In genomic region chr13:64568876-64569275, GRCm38 (mm10) we compare ENCODE assay signal across 27 mouse cellular contexts.
A peak's percentile ranks its signal among the peaks of the same experiment; 100 is the strongest.
DNase-seq lines count a peak whose midpoint lies in the region; ATAC-seq lines count a peak whose summit lies in the region.
"Had no signal": no experiment of that assay in that cellular context is flagged by ENCODE, and none has a peak within 500 bp of the region (broad histone marks: within the 10 kb centered on the region; RNA-seq: fewer than 3 reads in every experiment).

No protein-coding gene starts in this region.

- H3K9ac ChIP-seq in midbrain, embryonic 15.5 days, result no peak overlapping the region
- H3K9ac ChIP-seq in midbrain, embryonic 14.5 days (replicated peaks; ENCODE audit: low read length), result no peak overlapping the region
- no peak overlapping the region for H3K9ac ChIP-seq in limb, embryonic 11.5 days (ENCODE audit: low read length)
- H3K9ac ChIP-seq in heart, embryonic 12.5 days, result no peak overlapping the region
- H3K9ac ChIP-seq: forebrain, embryonic 13.5 days; heart, embryonic 15.5 days; hindbrain, embryonic 13.5 days; intestine, embryonic 15.5 days had no signal

- H3K27me3 ChIP-seq in midbrain, embryonic 15.5 days (replicated peaks), result no peaks in the 10 kb centered on the region
- H3K27me3 ChIP-seq in midbrain, embryonic 14.5 days (ENCODE audit: control insufficient read depth, insufficient read depth, low read length), result no peaks in the 10 kb centered on the region
- no peaks in the 10 kb centered on the region for H3K27me3 ChIP-seq in limb, embryonic 11.5 days (ENCODE audit: control insufficient read depth, insufficient read depth, low read length)
- H3K27me3 ChIP-seq in heart, embryonic 12.5 days (replicated peaks), result no peaks in the 10 kb centered on the region
- H3K27me3 ChIP-seq: CH12.LX; forebrain, embryonic 13.5 days; heart, embryonic 15.5 days; hindbrain, embryonic 13.5 days; intestine, embryonic 15.5 days had no signal

- DNase-seq in midbrain, embryonic 14.5 days, result no peak
- DNase-seq in R1 (ENCODE audit: low read depth, low spot score), result peak; percentile 88
- DNase-seq in limb, embryonic 11.5 days (ENCODE audit: low spot score), result peak; percentile 48
- no peak for DNase-seq in spleen, postnatal 36 days (ENCODE audit: low spot score in 2 of 2)
- DNase-seq: adrenal gland, adult 8-10 months; adrenal gland, postnatal 25 days; B cell, adult 2 months; cerebellum, adult 18-20 months; cerebellum, adult 9-10 months; cerebellum, postnatal 14 days; gastrocnemius, adult 2 months; gastrocnemius, postnatal 14 days; heart, adult 11 months; heart, postnatal 10 days; heart, postnatal 36 days had no signal

- no peaks in the 10 kb centered on the region for H3K9me3 ChIP-seq in midbrain, embryonic 15.5 days
- no peaks in the 10 kb centered on the region for H3K9me3 ChIP-seq in midbrain, embryonic 14.5 days (ENCODE audit: control insufficient read depth, low read length)
- H3K9me3 ChIP-seq in limb, embryonic 11.5 days (ENCODE audit: control insufficient read depth, low read length), result no peaks in the 10 kb centered on the region
- H3K9me3 ChIP-seq in heart, embryonic 12.5 days (replicated peaks), result peaks cover 6% of the 10 kb centered on the region; the same call in 1 of the 2 replicates
- H3K9me3 ChIP-seq: forebrain, embryonic 10.5 days; forebrain, embryonic 13.5 days; heart, embryonic 15.5 days; intestine, embryonic 15.5 days had no signal

- ATAC-seq in midbrain, embryonic 15.5 days (replicated peaks), result 0 out of 2 replicates have a peak, but pooled peaks have one; percentile 33
- no peak for ATAC-seq in midbrain, embryonic 14.5 days (ENCODE audit: low FRiP score, low TSS enrichment)
- no peak for ATAC-seq in limb, embryonic 11.5 days (ENCODE audit: insufficient number of reproducible peaks, low FRiP score, low TSS enrichment, low read depth)
- no peak for ATAC-seq in heart, embryonic 12.5 days (ENCODE audit: insufficient number of reproducible peaks, low FRiP score)
- ATAC-seq: forebrain, embryonic 13.5 days; forebrain, embryonic 16.5 days; hindbrain, embryonic 16.5 days; intestine, embryonic 15.5 days had no signal

- H3K4me1 ChIP-seq in midbrain, embryonic 15.5 days, result no peaks in the 10 kb centered on the region
- no peaks in the 10 kb centered on the region for H3K4me1 ChIP-seq in midbrain, embryonic 14.5 days (ENCODE audit: control insufficient read depth, insufficient read depth, low read length)
- no peaks in the 10 kb centered on the region for H3K4me1 ChIP-seq in limb, embryonic 11.5 days (ENCODE audit: control insufficient read depth, insufficient read depth, low read length)
- no peaks in the 10 kb centered on the region for H3K4me1 ChIP-seq in heart, embryonic 12.5 days (replicated peaks)
- H3K4me1 ChIP-seq: forebrain, embryonic 10.5 days; forebrain, embryonic 13.5 days; heart, embryonic 15.5 days; hindbrain, embryonic 10.5 days; hindbrain, embryonic 13.5 days; intestine, embryonic 15.5 days had no signal

- no peak overlapping the region for H3K4me2 ChIP-seq in midbrain, embryonic 15.5 days
- no peak overlapping the region for H3K4me2 ChIP-seq in midbrain, embryonic 14.5 days (ENCODE audit: low read length)
- no peak overlapping the region for H3K4me2 ChIP-seq in limb, embryonic 11.5 days (ENCODE audit: low read depth, severe bottlenecking)
- no peak overlapping the region for H3K4me2 ChIP-seq in heart, embryonic 12.5 days
- H3K4me2 ChIP-seq: forebrain, embryonic 13.5 days; heart, embryonic 11.5 days; heart, embryonic 15.5 days; hindbrain, embryonic 13.5 days; intestine, embryonic 15.5 days had no signal

- WGBS in midbrain, embryonic 15.5 days, result 86% methylated on average over 6 of the region's 6 CpGs
- 85% methylated on average over 6 of the region's 6 CpGs for WGBS in midbrain, embryonic 14.5 days
- WGBS in limb, embryonic 11.5 days, result 54% methylated on average over 6 of the region's 6 CpGs
- WGBS in heart, embryonic 12.5 days, result 78% methylated on average over 6 of the region's 6 CpGs

- no peak overlapping the region for H3K27ac ChIP-seq in midbrain, embryonic 15.5 days
- no peak overlapping the region for H3K27ac ChIP-seq in midbrain, embryonic 14.5 days (replicated peaks; ENCODE audit: low read depth, low read length)
- no peak overlapping the region for H3K27ac ChIP-seq in limb, embryonic 11.5 days (replicated peaks; ENCODE audit: low read depth, low read length)
- no peak overlapping the region for H3K27ac ChIP-seq in heart, embryonic 12.5 days (ENCODE audit: poor library complexity, severe bottlenecking)
- H3K27ac ChIP-seq: forebrain, embryonic 10.5 days; forebrain, embryonic 13.5 days; gastrocnemius, adult 2 months; heart, embryonic 15.5 days; hindbrain, embryonic 10.5 days; hindbrain, embryonic 13.5 days; intestine, embryonic 15.5 days had no signal

- no peaks in the 10 kb centered on the region for H3K36me3 ChIP-seq in midbrain, embryonic 15.5 days (replicated peaks)
- H3K36me3 ChIP-seq in midbrain, embryonic 14.5 days (ENCODE audit: control insufficient read depth, insufficient read depth, low read length), result no peaks in the 10 kb centered on the region
- no peaks in the 10 kb centered on the region for H3K36me3 ChIP-seq in limb, embryonic 11.5 days (ENCODE audit: control insufficient read depth, insufficient read depth, low read length)
- H3K36me3 ChIP-seq in heart, embryonic 12.5 days, result no peaks in the 10 kb centered on the region
- H3K36me3 ChIP-seq: forebrain, embryonic 10.5 days; heart, embryonic 15.5 days; hindbrain, embryonic 10.5 days; hindbrain, embryonic 13.5 days; intestine, embryonic 15.5 days had no signal

- no peak overlapping the region for H3K4me3 ChIP-seq in midbrain, embryonic 15.5 days
- H3K4me3 ChIP-seq in midbrain, embryonic 14.5 days (replicated peaks; ENCODE audit: low read depth, low read length), result no peak overlapping the region
- H3K4me3 ChIP-seq in limb, embryonic 11.5 days (ENCODE audit: low read depth, low read length), result no peak overlapping the region
- H3K4me3 ChIP-seq in heart, embryonic 12.5 days, result no peak overlapping the region
- H3K4me3 ChIP-seq: forebrain, embryonic 10.5 days; forebrain, embryonic 13.5 days; gastrocnemius, adult 2 months; heart, embryonic 15.5 days; hindbrain, embryonic 10.5 days; hindbrain, embryonic 13.5 days; intestine, embryonic 15.5 days had no signal

Comparison
In these comparisons a context has a peak if more than half of its experiments do, and no peak if none do; other contexts are left out.
1. DNase-seq: peak in R1 (single experiment) and limb, embryonic 11.5 days (single experiment); none in midbrain, embryonic 14.5 days (single experiment) and spleen, postnatal 36 days (0 of 2).